In genomic region chr7:29233745-29234144, GRCm38 (mm10) we compare ENCODE assay signal across 15 mouse cellular contexts. TPM values are rescaled to one million over a fixed set of nuclear protein-coding genes. Genes with fewer than 3 reads are reported as not detected.
DNase-seq lines count a peak whose midpoint lies in the region; ATAC-seq and TF ChIP-seq lines count a peak whose summit lies in the region.
"Had no signal": no experiment of that assay in that cellular context is flagged by ENCODE, and none has a peak within 500 bp of the region (broad histone marks: within the 10 kb centered on the region; RNA-seq: fewer than 3 reads in every experiment).

No protein-coding gene starts in this region.

- peak; percentile 40 for DNase-seq in 3134 (ENCODE audit: extremely low read depth, insufficient read length, low spot score)
- peak; percentile 77 for DNase-seq in 3T3-L1 (ENCODE audit: low read depth, low spot score)
- peak; percentile 52 to 69 for DNase-seq in heart, adult 9 months (ENCODE audit: low spot score in 2 of 2)
- peak; percentile 80 for DNase-seq in lung, postnatal 0 days (ENCODE audit: low spot score)
- DNase-seq in hindbrain, embryonic 14.5 days (ENCODE audit: low spot score): no peak
- no peak for DNase-seq in adrenal gland, adult 18-20 months (ENCODE audit: low spot score in 2 of 2)
- DNase-seq: adrenal gland, postnatal 36 days; cerebellum, postnatal 14 days; liver, postnatal 0 days had no signal

- peak; percentile 22 for ATAC-seq in lung, postnatal 0 days
- no peak for ATAC-seq in hindbrain, embryonic 14.5 days (ENCODE audit: low FRiP score)
- no peak for ATAC-seq in inflammation-experienced regulatory T-cells, adult 6 months
- ATAC-seq: forebrain, embryonic 16.5 days; liver, postnatal 0 days; Patski had no signal

- no peak overlapping the region for H3K9ac ChIP-seq in lung, postnatal 0 days (replicated peaks; ENCODE audit: low read depth)
- H3K9ac ChIP-seq in hindbrain, embryonic 14.5 days: no peak overlapping the region
- H3K9ac ChIP-seq: hindbrain, embryonic 12.5 days; kidney, embryonic 15.5 days; liver, postnatal 0 days; neural tube, embryonic 13.5 days had no signal

- no peak overlapping the region for H3K4me3 ChIP-seq in lung, postnatal 0 days (ENCODE audit: low read depth, low read length)
- H3K4me3 ChIP-seq in hindbrain, embryonic 14.5 days (replicated peaks; ENCODE audit: low read length): no peak overlapping the region
- H3K4me3 ChIP-seq: hindbrain, embryonic 12.5 days; kidney, embryonic 15.5 days; neural tube, embryonic 13.5 days had no signal

- no peaks in the 10 kb centered on the region for H3K9me3 ChIP-seq in lung, postnatal 0 days (ENCODE audit: low read length)
- H3K9me3 ChIP-seq in hindbrain, embryonic 14.5 days (ENCODE audit: control insufficient read depth, low read length): no peaks in the 10 kb centered on the region
- H3K9me3 ChIP-seq: hindbrain, embryonic 12.5 days; kidney, embryonic 15.5 days; neural tube, embryonic 13.5 days had no signal

- H3K4me1 ChIP-seq in lung, postnatal 0 days (ENCODE audit: insufficient read depth, low read depth, low read length): peaks cover 3% of the 10 kb centered on the region; the same call in 1 of the 2 replicates
- peaks cover 6% of the 10 kb centered on the region; the same call in 1 of the 2 replicates for H3K4me1 ChIP-seq in hindbrain, embryonic 14.5 days (replicated peaks; ENCODE audit: control insufficient read depth, insufficient read depth, low read length)

- 37% methylated on average over 6 of the region's 6 CpGs for WGBS in lung, postnatal 0 days
- 76% methylated on average over 6 of the region's 6 CpGs for whole genome bisulfite sequencing in hindbrain, embryonic 14.5 days

- H3K27ac ChIP-seq in lung, postnatal 0 days (ENCODE audit: low read length): peak overlapping the region; percentile 64
- no peak overlapping the region for H3K27ac ChIP-seq in hindbrain, embryonic 14.5 days
- H3K27ac ChIP-seq: hindbrain, embryonic 12.5 days; kidney, embryonic 15.5 days; neural tube, embryonic 13.5 days had no signal

- TF ChIP-seq EP300 in lung, postnatal 0 days (IDR thresholded peaks at IDR 0.05): peak; percentile 85

- TF ChIP-seq CTCF in lung, postnatal 0 days (IDR thresholded peaks at IDR 0.05): no peak

- H3K36me3 ChIP-seq in lung, postnatal 0 days (ENCODE audit: insufficient read depth, low read length): no peaks in the 10 kb centered on the region
- no peaks in the 10 kb centered on the region for H3K36me3 ChIP-seq in hindbrain, embryonic 14.5 days (replicated peaks; ENCODE audit: control insufficient read depth, insufficient read depth)
- H3K36me3 ChIP-seq: hindbrain, embryonic 12.5 days; kidney, embryonic 15.5 days; neural tube, embryonic 13.5 days had no signal

- no peaks in the 10 kb centered on the region for H3K27me3 ChIP-seq in lung, postnatal 0 days (replicated peaks; ENCODE audit: insufficient read depth, low read length)
- peaks cover 40% of the 10 kb centered on the region for H3K27me3 ChIP-seq in hindbrain, embryonic 14.5 days (ENCODE audit: control insufficient read depth, insufficient read depth, low read length)

- no peak overlapping the region for H3K4me2 ChIP-seq in lung, postnatal 0 days (replicated peaks; ENCODE audit: low read depth, low read length)
- no peak overlapping the region for H3K4me2 ChIP-seq in hindbrain, embryonic 14.5 days (replicated peaks)
- H3K4me2 ChIP-seq: hindbrain, embryonic 12.5 days; kidney, embryonic 15.5 days; neural tube, embryonic 13.5 days had no signal

RNA-seq across cellular contexts. Expression of gene Kcnk6, which starts 1.4 kb away (rescaled TPM):
- 2.2 and 2.4 TPM in 2 replicates for polyA plus RNA-seq in lung, postnatal 0 days (2015; fragmentation: Nextera tagmentation; extraction: Ambion mirVana)
- polyA plus RNA-seq in hindbrain, embryonic 14.5 days (2014; fragmentation: Nextera tagmentation; extraction: Ambion mirVana): 0.66 and 0.78 TPM in 2 replicates
- polyA plus RNA-seq in inflammation-experienced regulatory T-cells, adult 6 months (2017; shearing (Covaris generic)): 1 to 10 TPM; 1.9 to 4.0 (median 2.0) TPM
- total RNA-seq in adrenal gland, adult 18-20 months (2021): 1 to 10 TPM; 1.7 to 2.6 TPM
- polyA plus RNA-seq: Patski had no signal

RNA-seq across cellular contexts. Expression of gene Yif1b, which starts 4.4 kb away (rescaled TPM):
- 93.9 and 96.2 TPM in 2 replicates for polyA plus RNA-seq in lung, postnatal 0 days (2015; fragmentation: Nextera tagmentation; extraction: Ambion mirVana)
- 96.6 and 101 TPM in 2 replicates for polyA plus RNA-seq in hindbrain, embryonic 14.5 days (2014; fragmentation: Nextera tagmentation; extraction: Ambion mirVana)
- 10 to 100 TPM; 56.3 to 68.5 (median 57.1) TPM for polyA plus RNA-seq in inflammation-experienced regulatory T-cells, adult 6 months (2017; shearing (Covaris generic))
- 10 to 100 TPM; 45.5 to 64.9 TPM for total RNA-seq in adrenal gland, adult 18-20 months (2021)

RNA-seq across cellular contexts. Expression of gene 2200002D01Rik, which starts 14.5 kb away (rescaled TPM):
- 123 and 134 TPM in 2 replicates for polyA plus RNA-seq in lung, postnatal 0 days (2015; fragmentation: Nextera tagmentation; extraction: Ambion mirVana)
- 0.61 and 0.67 TPM in 2 replicates for polyA plus RNA-seq in hindbrain, embryonic 14.5 days (2014; fragmentation: Nextera tagmentation; extraction: Ambion mirVana)
- 1 to 10 TPM in 2 of 3 experiments, under 1 TPM in 1; 0.91 to 1.9 (median 1.7) TPM for polyA plus RNA-seq in inflammation-experienced regulatory T-cells, adult 6 months (2017; shearing (Covaris generic))
- total RNA-seq in adrenal gland, adult 18-20 months (2021): 1 to 10 TPM; 1.8 to 2.8 TPM

RNA-seq across cellular contexts. Expression of gene Catsperg1, which starts 19.9 kb away (rescaled TPM):
- polyA plus RNA-seq in lung, postnatal 0 days (2015; fragmentation: Nextera tagmentation; extraction: Ambion mirVana): 0.81 and 1.00 TPM in 2 replicates
- polyA plus RNA-seq in hindbrain, embryonic 14.5 days (2014; fragmentation: Nextera tagmentation; extraction: Ambion mirVana): 2.6 and 3.3 TPM in 2 replicates
- polyA plus RNA-seq in inflammation-experienced regulatory T-cells, adult 6 months (2017; shearing (Covaris generic)): 1 to 10 TPM in 1 of 3 experiments, under 1 TPM in 2; 0.28 to 1.2 (median 0.67) TPM
- total RNA-seq in adrenal gland, adult 18-20 months (2021): under 1 TPM; 0.66 to 0.90 TPM
- polyA plus RNA-seq: Patski had no signal

RNA-seq across cellular contexts. Expression of gene Spint2, which starts 48.0 kb away (rescaled TPM):
- 429 and 453 TPM in 2 replicates for polyA plus RNA-seq in lung, postnatal 0 days (2015; fragmentation: Nextera tagmentation; extraction: Ambion mirVana)
- polyA plus RNA-seq in hindbrain, embryonic 14.5 days (2014; fragmentation: Nextera tagmentation; extraction: Ambion mirVana): 71.3 and 73.2 TPM in 2 replicates
- 10 to 100 TPM; 58.9 to 90.9 (median 63.6) TPM for polyA plus RNA-seq in inflammation-experienced regulatory T-cells, adult 6 months (2017; shearing (Covaris generic))
- total RNA-seq in adrenal gland, adult 18-20 months (2021): 10 to 100 TPM; 48.4 to 83.8 TPM

Comparison
In these comparisons a context has a peak if more than half of its experiments do, and no peak if none do; other contexts are left out.
1. DNase-seq: peak in 3134 (single experiment), 3T3-L1 (single experiment), heart, adult 9 months (2 of 2) and lung, postnatal 0 days (single experiment); none in hindbrain, embryonic 14.5 days (single experiment) and adrenal gland, adult 18-20 months (0 of 2).
2. RNA of gene 2200002D01Rik, which starts 14.5 kb away (polyA plus RNA-seq): 123 to 134 TPM in lung, postnatal 0 days; 0.91 to 1.9 TPM in inflammation-experienced regulatory T-cells, adult 6 months and 0.61 to 0.67 TPM in hindbrain, embryonic 14.5 days; every median in the first group is over 10 times any median in the second.